Mouse (Mus musculus) heart, embryonic 14.5 days (tissue): ENCODE results near the gene Abcc3. TPM values are rescaled to one million over a fixed set of nuclear protein-coding genes. Genes with fewer than 3 reads are reported as not detected.

Experiments
- polyA plus RNA-seq: library from polyadenylated mRNA; unstranded; fragments of >200 nt; fragmentation: Nextera tagmentation; extraction: Ambion mirVana; gene quantifications from 2 replicates; pipeline ENCODE4 v1.2.1, GENCODE M21; 2014

Abcc3 gene
- polyA plus RNA-seq, 1 experiment from 2014 or later: 0.49 TPM

Other genes starting within 250 kb of the Abcc3 start
- 38.2 and 40.9 TPM in 2 replicates for gene Tob1, start 181.5 kb downstream of the Abcc3 start, polyA plus RNA-seq
- 1.3 and 1.6 TPM in 2 replicates for gene Wfikkn2, start 147.0 kb downstream of the Abcc3 start, polyA plus RNA-seq
- gene Gm21885, start 111.1 kb downstream of the Abcc3 start, polyA plus RNA-seq: 0.36 and 1.1 TPM in 2 replicates
- gene Luc7l3, start 71.0 kb downstream of the Abcc3 start, polyA plus RNA-seq: 61.9 and 62.9 TPM in 2 replicates
- 46.1 and 59.2 TPM in 2 replicates for gene Ankrd40, start 65.0 kb downstream of the Abcc3 start, polyA plus RNA-seq
- gene Cacna1g, start 81.2 kb upstream of the Abcc3 start, polyA plus RNA-seq: 7.7 TPM in 2 replicates
- not detected in 2 replicates for gene Spata20, start 93.2 kb upstream of the Abcc3 start, polyA plus RNA-seq
- 11.4 TPM in 2 replicates for gene Epn3, start 107.0 kb upstream of the Abcc3 start, polyA plus RNA-seq
- 4.7 and 6.6 TPM in 2 replicates for gene Mycbpap, start 128.7 kb upstream of the Abcc3 start, polyA plus RNA-seq
- gene Rsad1, start 156.3 kb upstream of the Abcc3 start, polyA plus RNA-seq: 5.4 and 6.9 TPM in 2 replicates
- gene Chad, start 172.1 kb upstream of the Abcc3 start, polyA plus RNA-seq: 0.15 and 0.42 TPM in 2 replicates
- gene Acsf2, start 208.9 kb upstream of the Abcc3 start, polyA plus RNA-seq: 3.9 and 4.0 TPM in 2 replicates
- gene Lrrc59, start 236.8 kb upstream of the Abcc3 start, polyA plus RNA-seq: 104 and 110 TPM in 2 replicates